Mouse (Mus musculus) forebrain, embryonic 10.5 days (tissue): Measurements from ENCODE around the gene Anp32a. TPM values are rescaled to one million over a fixed set of nuclear protein-coding genes. Genes with fewer than 3 reads are reported as not detected.

Source experiments
- DNase-seq: peaks from one replicate; pipeline ENCODE4 v3.0.0-alpha.2; 2017; ENCODE audit warnings: low spot score; ENCODE audit errors: extremely low spot score
- H3K27ac ChIP-seq: fragments of 300-500 bp; sonication (generic); 2 replicates; pipeline ENCODE4 v1.5.1; 2016; ENCODE audit warnings: mild to moderate bottlenecking
- H3K27me3 ChIP-seq: fragments of 300-500 bp; sonication (generic); 2 replicates; pipeline ENCODE4 v1.6.1; 2016; ENCODE audit warnings: mild to moderate bottlenecking; ENCODE audit not compliant: poor library complexity, severe bottlenecking
- H3K36me3 ChIP-seq: fragments of 300-500 bp; sonication (generic); replicated peaks from 2 replicates; pipeline ENCODE4 v1.6.1; 2016; ENCODE audit warnings: mild to moderate bottlenecking, moderate library complexity
- H3K4me1 ChIP-seq: fragments of 300-500 bp; sonication (generic); 2 replicates; pipeline ENCODE4 v1.6.1; 2016
- H3K4me3 ChIP-seq: fragments of 300-500 bp; sonication (generic); 2 replicates; pipeline ENCODE4 v1.5.1; 2016; ENCODE audit warnings: mild to moderate bottlenecking, moderate library complexity
- H3K9me3 ChIP-seq: fragments of 300-500 bp; sonication (generic); 2 replicates; pipeline ENCODE4 v1.6.1; 2016; ENCODE audit warnings: mild to moderate bottlenecking, moderate library complexity
- WGBS: fragments of 180-500 bp; shearing (Covaris S2); methylation state at CpG from one replicate; pipeline ENCODE4 v1.1.7; 2016; 5-methylcytosine and 5-hydroxymethylcytosine counted together
- polyA plus RNA-seq: library from polyadenylated mRNA; unstranded; fragments of >200 nt; fragmentation: Nextera tagmentation; extraction: Ambion mirVana; gene quantifications from 2 replicates; pipeline ENCODE4 v1.2.1, GENCODE M21; 2016

Gene Anp32a
- polyA plus RNA-seq, 1 experiment from 2014 or later = 224 TPM

DNA sequence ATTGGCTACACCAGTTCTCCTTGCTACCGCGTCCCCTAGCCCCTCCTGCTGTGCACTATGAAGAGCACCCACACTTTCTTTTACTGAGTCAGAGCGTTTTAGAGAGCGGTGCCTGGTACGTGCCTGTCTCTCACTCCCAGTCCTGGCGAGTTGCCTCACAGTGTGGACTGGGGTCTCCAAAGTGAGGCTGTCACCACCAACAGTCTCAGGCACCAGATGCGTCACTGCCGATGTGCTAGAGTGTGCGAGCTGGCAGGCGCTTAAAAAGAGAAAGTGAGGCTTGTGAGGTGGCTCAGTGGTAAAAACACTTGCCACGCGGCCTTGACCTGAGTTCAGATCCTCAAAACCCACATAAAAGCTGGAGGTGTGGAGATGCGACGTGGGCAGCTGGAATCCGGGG is 8.2 kb downstream of the Anp32a start:
- H3K27me3 ChIP-seq = no peaks in the 10 kb centered on the region
- 77% methylated on average over 15 of the region's 15 CpGs for WGBS
- no peak overlapping the region for H3K4me3 ChIP-seq
- DNase-seq = no peak
- H3K4me1 ChIP-seq = peaks cover 84% of the 10 kb centered on the region
- H3K27ac ChIP-seq = 0 out of 2 replicates have a peak overlapping the region, but pooled peaks have one; percentile 26
- peaks cover 39% of the 10 kb centered on the region for H3K36me3 ChIP-seq
- no peaks in the 10 kb centered on the region for H3K9me3 ChIP-seq

DNA sequence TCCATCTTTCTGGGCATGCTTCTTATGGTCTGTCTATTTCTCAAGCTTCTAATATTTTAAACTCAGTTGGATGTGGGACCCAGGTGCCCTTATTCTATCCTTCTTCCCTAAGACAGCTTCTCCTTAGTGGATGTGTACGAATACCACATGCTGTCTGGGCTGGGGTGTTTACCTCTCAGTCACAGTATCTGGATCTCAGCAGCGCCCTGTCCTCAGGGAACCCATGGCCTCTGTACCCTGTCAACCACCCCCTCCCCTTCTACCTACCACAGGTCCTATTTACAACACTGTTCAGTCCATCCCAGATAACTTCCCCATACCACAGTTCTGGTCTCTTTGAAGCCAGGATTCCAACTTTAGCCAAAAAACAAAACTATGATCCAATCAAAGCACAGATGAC is 9.6 kb downstream of the Anp32a start:
- Histone ChIP-seq H3K4me1 (peaks cover 77% of the 10 kb centered on the region), H3K27me3 (no peaks in the 10 kb centered on the region), H3K36me3 (peaks cover 54% of the 10 kb centered on the region), H3K4me3 (no peak overlapping the region), H3K9me3 (no peaks in the 10 kb centered on the region), H3K27ac (no peak overlapping the region)
- WGBS = 71% methylated on average over 2 of the region's 2 CpGs
- DNase-seq = no peak

DNA sequence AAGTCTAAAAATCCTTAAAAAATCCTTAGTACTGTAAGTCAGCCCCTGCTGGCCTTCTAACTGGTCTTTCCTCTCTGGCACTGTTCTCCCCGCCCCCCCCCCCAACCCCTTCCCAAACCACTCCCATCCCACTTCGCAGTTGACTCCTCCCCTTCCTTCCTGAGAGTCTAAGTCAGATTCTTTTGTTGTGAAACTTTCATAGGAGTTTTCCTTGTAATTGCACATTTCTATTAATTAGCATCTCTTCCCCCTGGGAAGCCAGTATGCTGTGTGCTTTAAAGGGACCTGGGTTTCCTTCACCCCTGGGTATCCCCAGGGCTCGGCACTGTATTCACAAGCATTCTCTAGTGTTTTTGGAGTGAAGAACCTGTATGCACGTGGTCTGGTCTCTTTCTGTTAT is 10.1 kb downstream of the Anp32a start:
- no peak overlapping the region for H3K4me3 ChIP-seq
- DNase-seq = no peak
- H3K4me1 ChIP-seq = peaks cover 75% of the 10 kb centered on the region
- no peaks in the 10 kb centered on the region for H3K27me3 ChIP-seq
- peaks cover 59% of the 10 kb centered on the region for H3K36me3 ChIP-seq
- 51% methylated on average over 4 of the region's 4 CpGs for WGBS
- no peaks in the 10 kb centered on the region for H3K9me3 ChIP-seq
- H3K27ac ChIP-seq = no peak overlapping the region

DNA sequence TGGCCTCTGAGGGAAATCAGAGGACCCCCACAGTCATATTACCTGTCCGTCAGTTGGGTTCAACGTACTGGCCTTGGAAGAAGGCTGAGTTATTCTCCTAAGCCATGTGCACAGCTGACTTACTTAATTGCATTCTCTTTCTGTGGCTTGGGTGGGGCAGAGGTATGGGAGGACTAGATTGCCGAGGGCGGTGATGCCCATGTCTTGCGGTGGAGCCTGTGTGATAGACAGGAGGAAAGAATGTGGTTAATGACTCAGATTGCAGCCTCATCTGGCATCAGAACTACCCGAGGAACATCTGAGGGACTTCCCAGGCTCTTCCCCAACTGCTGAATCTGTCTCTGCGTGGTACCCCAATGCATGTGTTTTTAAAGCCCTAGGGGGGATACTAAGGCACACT is 12.7 kb downstream of the Anp32a start:
- H3K4me3 ChIP-seq = no peak overlapping the region
- H3K36me3 ChIP-seq = peaks cover 67% of the 10 kb centered on the region
- peaks cover 62% of the 10 kb centered on the region for H3K4me1 ChIP-seq
- no peaks in the 10 kb centered on the region for H3K9me3 ChIP-seq
- no peaks in the 10 kb centered on the region for H3K27me3 ChIP-seq
- DNase-seq = no peak
- H3K27ac ChIP-seq = peak overlapping the region; percentile 3; the same call in 1 of the 2 replicates
- 82% methylated on average over 7 of the region's 7 CpGs for WGBS

DNA sequence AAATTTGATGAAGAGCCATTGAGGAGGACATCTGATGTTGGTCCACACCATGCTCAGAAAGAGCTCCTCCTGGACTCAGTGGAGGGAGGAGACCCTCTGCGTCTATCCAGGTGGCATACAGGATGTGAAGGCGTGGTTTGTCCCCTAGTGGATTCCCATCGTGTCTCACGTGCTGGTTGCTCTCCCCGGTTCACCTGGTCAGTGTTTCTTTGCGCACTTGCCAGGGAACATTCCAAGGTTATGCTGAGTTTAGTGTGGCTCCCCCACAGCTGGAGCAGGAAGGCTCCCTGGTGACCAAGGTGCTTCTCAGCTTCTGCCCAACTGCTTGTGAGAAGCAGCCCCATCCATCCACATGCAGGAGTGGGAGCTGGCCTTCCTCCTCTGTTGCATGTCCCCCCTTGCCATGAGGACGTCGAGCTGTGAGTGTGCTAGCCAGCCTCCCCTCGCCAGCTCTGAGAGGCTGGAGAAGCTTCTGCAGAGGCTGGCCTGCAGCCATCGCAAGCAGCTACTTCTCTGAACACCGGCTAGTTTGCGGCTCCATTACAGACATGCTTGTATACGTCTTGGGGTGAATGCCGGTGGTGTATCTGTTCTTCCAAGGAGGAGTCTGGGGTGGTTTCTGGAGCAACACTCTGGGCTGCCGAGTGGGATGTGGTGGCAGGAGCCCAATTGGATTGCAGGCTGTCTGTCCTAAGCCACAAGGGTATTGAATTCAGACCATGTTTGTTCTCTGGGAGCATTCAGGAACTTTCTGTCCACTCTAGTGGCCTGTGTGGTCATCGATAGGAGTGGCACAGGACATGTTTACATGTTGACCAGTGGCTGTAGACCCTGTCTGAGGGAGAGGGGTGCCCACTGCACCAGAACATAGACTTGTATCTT is 14.0 kb downstream of the Anp32a start:
- Histone ChIP-seq H3K27me3 (no peaks in the 10 kb centered on the region), H3K36me3 (peaks cover 75% of the 10 kb centered on the region), H3K9me3 (no peaks in the 10 kb centered on the region), H3K4me1 (peaks cover 62% of the 10 kb centered on the region), H3K27ac (no peak overlapping the region), H3K4me3 (no peak overlapping the region)
- no peak for DNase-seq
- WGBS = 88% methylated on average over 16 of the region's 16 CpGs

DNA sequence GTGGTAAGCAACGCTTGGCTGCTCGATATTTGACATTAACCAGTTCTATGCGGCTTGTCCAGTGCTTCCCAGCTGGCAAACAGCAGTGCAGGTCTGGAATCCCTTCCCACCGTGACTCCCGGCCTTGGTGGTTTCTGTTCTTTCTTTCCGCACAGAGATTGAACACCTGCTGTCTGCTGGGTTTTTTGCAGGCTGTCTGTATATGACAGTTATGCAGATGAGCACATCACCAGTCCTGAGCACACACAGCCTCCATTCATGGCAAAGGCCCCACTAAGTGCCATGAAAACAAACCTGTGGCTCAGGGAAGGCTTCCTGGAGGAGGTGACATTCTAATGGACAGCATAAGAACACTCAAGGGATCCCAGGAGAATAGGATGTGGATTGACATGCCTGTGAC is 14.7 kb downstream of the Anp32a start:
- H3K4me1 ChIP-seq = peaks cover 62% of the 10 kb centered on the region
- H3K27me3 ChIP-seq = no peaks in the 10 kb centered on the region
- peaks cover 82% of the 10 kb centered on the region for H3K36me3 ChIP-seq
- WGBS = 87% methylated on average over 6 of the region's 6 CpGs
- DNase-seq = no peak
- no peak overlapping the region for H3K27ac ChIP-seq
- H3K9me3 ChIP-seq = no peaks in the 10 kb centered on the region
- H3K4me3 ChIP-seq = no peak overlapping the region

DNA sequence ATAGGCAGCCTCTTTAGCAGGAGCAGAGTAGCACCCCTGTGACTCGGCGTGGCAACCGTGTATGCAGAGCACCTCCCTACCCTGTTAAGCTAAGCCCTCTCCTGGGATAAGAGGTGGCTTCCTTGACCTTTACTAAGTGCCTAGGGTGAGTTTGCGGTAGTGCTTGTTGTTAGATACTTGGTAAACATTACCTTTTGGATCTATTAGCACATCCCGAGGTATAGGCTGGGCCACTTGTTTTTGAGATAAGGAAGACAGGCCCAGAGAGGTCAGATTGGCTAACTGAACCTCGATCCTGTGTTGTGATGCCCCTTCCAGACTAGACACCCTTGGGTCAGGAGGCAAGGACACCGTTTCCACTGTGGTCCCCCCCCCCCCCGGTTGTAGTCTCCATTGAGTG is 16.5 kb downstream of the Anp32a start:
- H3K27ac ChIP-seq = no peak overlapping the region
- no peaks in the 10 kb centered on the region for H3K27me3 ChIP-seq
- no peaks in the 10 kb centered on the region for H3K9me3 ChIP-seq
- 90% methylated on average over 8 of the region's 8 CpGs for WGBS
- peaks cover 71% of the 10 kb centered on the region for H3K4me1 ChIP-seq
- H3K4me3 ChIP-seq = no peak overlapping the region
- no peak for DNase-seq
- H3K36me3 ChIP-seq = peaks cover 91% of the 10 kb centered on the region

DNA sequence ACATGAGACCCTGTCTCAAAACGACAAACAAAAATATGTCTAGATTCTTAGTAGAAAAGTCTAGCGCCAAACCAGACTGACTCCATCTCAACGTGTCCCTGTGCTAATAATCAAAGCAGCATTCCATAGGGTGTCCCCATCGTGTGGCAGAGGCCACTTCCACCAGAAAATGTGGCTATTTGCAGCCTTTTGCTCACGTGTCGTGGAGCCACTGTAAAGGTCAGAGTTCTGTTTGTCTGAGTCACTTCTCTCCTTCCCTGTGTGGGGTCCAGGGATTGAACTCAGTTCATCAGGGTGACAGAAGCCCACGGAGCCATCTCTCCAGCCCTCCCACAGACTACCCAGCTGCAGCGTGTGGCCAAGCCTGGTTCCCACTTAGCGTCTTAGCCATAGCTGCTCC is 17.8 kb downstream of the Anp32a start:
- H3K27me3 ChIP-seq = no peaks in the 10 kb centered on the region
- no peak for DNase-seq
- H3K4me1 ChIP-seq = peaks cover 75% of the 10 kb centered on the region
- WGBS = 90% methylated on average over 9 of the region's 9 CpGs
- H3K36me3 ChIP-seq = peaks cover 82% of the 10 kb centered on the region
- H3K9me3 ChIP-seq = no peaks in the 10 kb centered on the region
- H3K27ac ChIP-seq = no peak overlapping the region
- no peak overlapping the region for H3K4me3 ChIP-seq

DNA sequence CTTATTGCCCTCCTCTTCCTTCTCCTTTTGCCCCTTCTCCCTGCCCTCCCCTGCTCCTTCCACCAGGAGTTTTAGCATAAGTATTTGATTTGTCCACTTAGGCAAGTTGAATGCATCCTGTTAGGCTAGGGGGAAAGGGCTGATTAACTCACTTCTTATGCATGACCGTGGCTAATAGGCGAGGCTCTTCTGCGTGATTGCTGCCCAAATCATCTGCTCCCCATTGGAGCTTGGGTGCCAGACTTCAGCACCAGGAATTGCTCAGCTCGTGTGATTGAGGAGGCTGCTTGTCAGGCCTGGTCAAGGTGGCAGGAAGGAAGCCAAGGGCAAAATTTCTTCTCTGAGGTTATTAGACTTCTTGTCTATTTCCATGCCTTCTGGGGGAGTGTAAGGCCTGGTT is 19.8 kb downstream of the Anp32a start:
- H3K27ac ChIP-seq = no peak overlapping the region
- H3K4me1 ChIP-seq = peaks cover 82% of the 10 kb centered on the region
- no peaks in the 10 kb centered on the region for H3K9me3 ChIP-seq
- WGBS = 50% methylated on average over 4 of the region's 4 CpGs
- H3K27me3 ChIP-seq = no peaks in the 10 kb centered on the region
- H3K4me3 ChIP-seq = no peak overlapping the region
- DNase-seq = no peak
- peaks cover 61% of the 10 kb centered on the region for H3K36me3 ChIP-seq

DNA sequence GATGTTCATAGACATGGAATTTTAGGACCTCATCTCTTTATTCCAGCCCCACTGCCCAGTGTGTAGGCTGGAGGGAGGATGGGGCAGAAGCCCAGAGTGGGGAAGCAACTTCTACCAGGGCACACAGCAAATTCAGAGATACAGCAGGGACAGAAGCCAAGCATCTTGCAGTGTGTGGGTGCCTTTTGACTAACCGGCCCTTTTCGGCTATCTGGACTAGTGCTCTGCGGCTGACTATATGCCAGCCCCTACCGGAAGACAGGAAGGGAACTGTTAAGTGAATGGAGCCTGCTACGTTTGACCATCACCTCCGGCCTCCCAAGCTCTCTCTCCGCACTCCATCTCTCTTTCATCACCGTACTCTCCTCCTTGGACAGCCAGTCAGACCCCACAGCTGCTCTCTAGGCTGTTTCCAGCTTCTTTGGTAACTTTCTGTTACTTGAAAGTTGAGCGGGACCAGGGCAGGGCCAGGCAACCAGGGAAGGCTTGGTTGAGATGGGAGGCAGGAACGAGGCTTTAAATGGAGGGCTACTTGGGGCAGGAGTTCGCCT is 21.8 kb downstream of the Anp32a start:
- Histone ChIP-seq H3K9me3 (no peaks in the 10 kb centered on the region), H3K27me3 (no peaks in the 10 kb centered on the region), H3K36me3 (peaks cover 47% of the 10 kb centered on the region), H3K27ac (peak overlapping the region; percentile 89), H3K4me3 (peak overlapping the region; percentile 43), H3K4me1 (peaks cover 92% of the 10 kb centered on the region)
- no peak for DNase-seq
- WGBS = 31% methylated on average over 11 of the region's 11 CpGs

DNA sequence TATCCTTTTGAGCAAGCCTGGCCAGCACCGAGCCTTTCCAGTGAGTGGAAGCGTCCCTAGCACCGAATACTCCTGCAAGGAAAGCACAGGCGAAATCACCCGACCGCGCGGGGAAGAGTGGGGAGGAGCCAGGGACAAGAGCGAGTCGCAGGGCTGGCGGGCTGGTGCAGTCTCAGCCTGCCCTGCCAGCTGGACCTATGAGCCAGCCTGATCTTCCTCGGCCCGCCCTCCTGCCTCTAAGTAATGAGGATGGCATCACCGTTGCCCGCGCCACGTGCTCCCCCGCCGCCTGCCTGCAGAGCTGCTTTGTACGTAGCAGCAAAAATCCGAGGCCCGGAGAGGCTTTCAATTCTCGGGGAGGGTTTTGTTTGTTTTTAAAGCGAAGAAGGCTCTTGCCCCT is 22.5 kb downstream of the Anp32a start:
- peak; percentile 83 for DNase-seq
- Histone ChIP-seq H3K4me1 (peaks cover 99% of the 10 kb centered on the region), H3K36me3 (peaks cover 47% of the 10 kb centered on the region), H3K27ac (peak overlapping the region; percentile 89), H3K4me3 (peak overlapping the region; percentile 43), H3K27me3 (no peaks in the 10 kb centered on the region), H3K9me3 (no peaks in the 10 kb centered on the region)
- WGBS = 3% methylated on average over 24 of the region's 24 CpGs

DNA sequence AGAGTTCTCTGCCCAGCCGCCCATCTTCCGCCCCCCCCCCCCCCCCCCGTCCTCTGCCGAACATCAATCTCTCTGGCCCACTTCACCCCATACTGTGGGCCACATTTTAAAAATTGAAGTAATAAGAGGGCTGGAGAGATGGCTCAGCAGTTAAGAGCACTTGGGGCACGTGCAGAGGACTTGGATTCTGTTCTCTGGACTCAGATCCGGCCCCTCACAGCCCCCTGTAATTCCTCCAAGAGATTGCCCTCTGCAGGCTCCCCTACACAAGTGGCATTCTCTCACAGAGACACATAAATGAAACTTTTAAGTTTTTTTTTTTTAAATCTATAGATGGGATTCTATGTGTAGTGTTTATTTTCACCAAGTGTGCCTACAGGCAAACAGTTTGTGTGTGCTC is 23.1 kb downstream of the Anp32a start:
- H3K27ac ChIP-seq = peak overlapping the region; percentile 89
- H3K4me1 ChIP-seq = peaks cover 100% of the 10 kb centered on the region
- peak overlapping the region; percentile 43 for H3K4me3 ChIP-seq
- no peaks in the 10 kb centered on the region for H3K27me3 ChIP-seq
- no peak for DNase-seq
- H3K36me3 ChIP-seq = peaks cover 47% of the 10 kb centered on the region
- 16% methylated on average over 6 of the region's 6 CpGs for WGBS
- no peaks in the 10 kb centered on the region for H3K9me3 ChIP-seq

DNA sequence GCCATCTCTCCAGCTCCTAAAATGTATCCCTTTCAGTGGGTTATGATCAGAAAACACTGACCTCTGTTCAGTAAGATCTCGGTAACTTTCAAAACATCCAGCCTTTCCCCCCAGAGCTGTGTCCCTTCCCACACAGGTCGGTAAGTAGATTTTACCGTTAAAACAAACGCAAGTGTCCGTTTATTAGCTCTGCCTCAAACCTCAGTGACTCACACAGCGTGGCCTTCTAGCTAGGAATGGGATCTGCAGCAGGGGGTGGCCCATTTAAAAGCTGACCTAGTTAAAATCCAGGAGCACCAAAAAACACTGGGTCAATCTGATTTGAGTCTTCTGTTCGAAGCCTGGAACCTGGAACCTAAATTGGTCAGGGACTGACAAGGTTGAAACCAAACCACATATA is 23.7 kb downstream of the Anp32a start:
- 48% methylated on average over 7 of the region's 7 CpGs for WGBS

More for the DNA sequence above, 23.7 kb downstream of the Anp32a start:
- H3K36me3 ChIP-seq = peaks cover 47% of the 10 kb centered on the region
- peaks cover 100% of the 10 kb centered on the region for H3K4me1 ChIP-seq
- DNase-seq = no peak
- no peaks in the 10 kb centered on the region for H3K9me3 ChIP-seq
- peak overlapping the region; percentile 89; the same call in 1 of the 2 replicates for H3K27ac ChIP-seq
- no peaks in the 10 kb centered on the region for H3K27me3 ChIP-seq
- H3K4me3 ChIP-seq = no peak overlapping the region
